Mouse (Mus musculus): ENCODE data around the gene Gm14862.

Gm14862 gene

GRCm38 (mm10) chrX:9222412-9223221 is 34.1 kb downstream of the Gm14862 start:
- no peak for DNase-seq (ENCODE audit: low spot score in 2 of 2)

GRCm38 (mm10) chrX:9221736-9222135 is 35.0 kb downstream of the Gm14862 start:
- DNase-seq (ENCODE audit: low spot score in 2 of 2), result no peak

- peak; percentile 64 to 78 for DNase-seq (ENCODE audit: low spot score in 2 of 2)
These were observed 35.5 kb downstream of the Gm14862 start for GRCm38 (mm10) chrX:9221206-9221605.

GRCm38 (mm10) chrX:9219570-9219969 is 37.1 kb downstream of the Gm14862 start:
- peak in 1 of 2 experiments; percentile 12 for DNase-seq (ENCODE audit: low spot score in 2 of 2)

- peak in 1 of 2 experiments; percentile 50 for DNase-seq (ENCODE audit: low spot score in 2 of 2)
These were observed 40.5 kb downstream of the Gm14862 start for GRCm38 (mm10) chrX:9216244-9216643.

GRCm38 (mm10) chrX:9205121-9205520 is 51.6 kb downstream of the Gm14862 start:
- no peak for DNase-seq (ENCODE audit: low spot score in 2 of 2)

GRCm38 (mm10) chrX:9202781-9203405 is 53.8 kb downstream of the Gm14862 start:
- no peak for DNase-seq (ENCODE audit: low spot score in 2 of 2)

GRCm38 (mm10) chrX:9201954-9202353 is 54.7 kb downstream of the Gm14862 start:
- DNase-seq (ENCODE audit: low spot score in 2 of 2), result no peak
